Mouse (Mus musculus) stomach, embryonic 16.5 days (tissue): ENCODE data around the gene Rap1gds1. TPM values are rescaled to one million over a fixed set of nuclear protein-coding genes. Genes with fewer than 3 reads are reported as not detected.

Experiments
- ATAC-seq: fragments of 200-750 bp; cut with Nextera tagmentation; 2 replicates; pipeline ENCODE4 v1.8.0; 2017; ENCODE audit warnings: moderate number of reproducible peaks, moderate TSS enrichment; ENCODE audit not compliant: insufficient read depth, low FRiP score
- H3K27ac ChIP-seq: fragments of 300-500 bp; sonication (generic); 2 replicates; pipeline ENCODE4 v1.5.1; 2014; ENCODE audit warnings: low read length
- H3K27me3 ChIP-seq: fragments of 300-500 bp; sonication (generic); 2 replicates; pipeline ENCODE4 v1.6.1; 2014; ENCODE audit warnings: low read length, control low read depth, mixed read lengths; ENCODE audit not compliant: control insufficient read depth, insufficient read depth
- H3K36me3 ChIP-seq: fragments of 300-500 bp; sonication (generic); 2 replicates; pipeline ENCODE4 v1.6.1; 2014; ENCODE audit warnings: low read length; ENCODE audit not compliant: control insufficient read depth, insufficient read depth
- H3K4me1 ChIP-seq: fragments of 300-500 bp; sonication (generic); 2 replicates; pipeline ENCODE4 v1.6.1; 2014; ENCODE audit warnings: low read length, control low read depth, mixed read lengths; ENCODE audit not compliant: control insufficient read depth, insufficient read depth
- H3K4me2 ChIP-seq: fragments of 300-500 bp; sonication (generic); 2 replicates; pipeline ENCODE4 v1.6.1; 2014; ENCODE audit warnings: low read depth, low read length, mixed read lengths
- H3K4me3 ChIP-seq: fragments of 300-500 bp; sonication (generic); replicated peaks from 2 replicates; pipeline ENCODE4 v1.5.1; 2014; ENCODE audit warnings: mild to moderate bottlenecking, low read length
- H3K9ac ChIP-seq: fragments of 300-500 bp; sonication (generic); 2 replicates; pipeline ENCODE4 v1.6.1; 2014; ENCODE audit warnings: low read length
- H3K9me3 ChIP-seq: fragments of 300-500 bp; sonication (generic); replicated peaks from 2 replicates; pipeline ENCODE4 v1.6.1; 2016; ENCODE audit warnings: low read length, control low read depth; ENCODE audit not compliant: control insufficient read depth
- WGBS: fragments of 180-500 bp; shearing (Covaris S2); extraction: QIAGEN DNeasy Blood & Tissue Kit; methylation state at CpG from one replicate; pipeline ENCODE4 v1.1.7; 2014; 5-methylcytosine and 5-hydroxymethylcytosine counted together
- polyA plus RNA-seq: library from polyadenylated mRNA; unstranded; fragments of >200 nt; fragmentation: Nextera tagmentation; extraction: Ambion mirVana; gene quantifications from 2 replicates; pipeline ENCODE4 v1.2.1, GENCODE M21; 2015

The Rap1gds1 gene
- polyA plus RNA-seq: 50.3 and 51.0 TPM in 2 replicates

GRCm38 (mm10) chr3:139074484-139075211 lies at the start of gene Rap1gds1:
Gene Rap1gds1, minus strand, starts transcription at chr3:139075201.
- Histone ChIP-seq H3K4me2 (peak within 1 kb of the TSS; percentile 81), H3K9ac (peak within 1 kb of the TSS; percentile 98), H3K9me3 (no peaks in the 10 kb centered on the region), H3K4me1 (peaks cover 7% of the 10 kb centered on the region), H3K4me3 (peak within 1 kb of the TSS; percentile 91), H3K27ac (peak within 1 kb of the TSS; percentile 99), H3K36me3 (no peaks in the 10 kb centered on the region), H3K27me3 (no peaks in the 10 kb centered on the region)
- under 1% methylated on average over 70 of the region's 97 CpGs for WGBS
- ATAC-seq: peak; percentile 63

- Histone ChIP-seq H3K4me1 (no peaks in the 10 kb centered on the region), H3K4me2 (no peak overlapping the region), H3K4me3 (no peak overlapping the region), H3K27ac (no peak overlapping the region), H3K9me3 (no peaks in the 10 kb centered on the region), H3K9ac (no peak overlapping the region), H3K36me3 (no peaks in the 10 kb centered on the region), H3K27me3 (no peaks in the 10 kb centered on the region)
- no peak for ATAC-seq
These were observed 43.4 kb upstream of the Rap1gds1 start for GRCm38 (mm10) chr3:139118446-139118845.

- no peak overlapping the region for H3K4me2 ChIP-seq
- 70% methylated on average over 9 of the region's 9 CpGs for WGBS
- H3K4me3 ChIP-seq: no peak overlapping the region
- no peak overlapping the region for H3K9ac ChIP-seq
- no peaks in the 10 kb centered on the region for H3K4me1 ChIP-seq
- ATAC-seq: no peak
- H3K27ac ChIP-seq: no peak overlapping the region
- H3K36me3 ChIP-seq: no peaks in the 10 kb centered on the region
- H3K9me3 ChIP-seq: no peaks in the 10 kb centered on the region
- no peaks in the 10 kb centered on the region for H3K27me3 ChIP-seq
These were observed 41.8 kb upstream of the Rap1gds1 start for GRCm38 (mm10) chr3:139116733-139117337.

GRCm38 (mm10) chr3:139112335-139112973 lies 37.5 kb upstream of the Rap1gds1 start:
- Histone ChIP-seq H3K27ac (no peak overlapping the region), H3K4me1 (no peaks in the 10 kb centered on the region), H3K4me3 (no peak overlapping the region), H3K27me3 (no peaks in the 10 kb centered on the region), H3K9me3 (no peaks in the 10 kb centered on the region), H3K9ac (no peak overlapping the region), H3K4me2 (no peak overlapping the region), H3K36me3 (no peaks in the 10 kb centered on the region)
- 57% methylated on average over 3 of the region's 3 CpGs for WGBS
- ATAC-seq: no peak

GRCm38 (mm10) chr3:139111877-139112276 lies 36.9 kb upstream of the Rap1gds1 start:
- Histone ChIP-seq H3K4me3 (no peak overlapping the region), H3K9ac (no peak overlapping the region), H3K27ac (no peak overlapping the region), H3K27me3 (no peaks in the 10 kb centered on the region), H3K4me2 (no peak overlapping the region), H3K9me3 (no peaks in the 10 kb centered on the region), H3K4me1 (no peaks in the 10 kb centered on the region), H3K36me3 (no peaks in the 10 kb centered on the region)
- 78% methylated on average over 2 of the region's 2 CpGs for WGBS
- no peak for ATAC-seq

GRCm38 (mm10) chr3:139108176-139108575 lies 33.2 kb upstream of the Rap1gds1 start:
- Histone ChIP-seq H3K27me3 (no peaks in the 10 kb centered on the region), H3K4me2 (no peak overlapping the region), H3K9me3 (no peaks in the 10 kb centered on the region), H3K4me1 (no peaks in the 10 kb centered on the region), H3K36me3 (no peaks in the 10 kb centered on the region), H3K27ac (no peak overlapping the region), H3K9ac (no peak overlapping the region), H3K4me3 (no peak overlapping the region)
- WGBS: 82% methylated on average over 5 of the region's 5 CpGs
- no peak for ATAC-seq

GRCm38 (mm10) chr3:139103914-139104313 lies 28.9 kb upstream of the Rap1gds1 start:
- H3K27ac ChIP-seq: no peak overlapping the region
- H3K9ac ChIP-seq: no peak overlapping the region
- H3K9me3 ChIP-seq: no peaks in the 10 kb centered on the region
- no peak overlapping the region for H3K4me2 ChIP-seq
- WGBS: 69% methylated on average over 2 of the region's 2 CpGs
- no peaks in the 10 kb centered on the region for H3K4me1 ChIP-seq
- H3K27me3 ChIP-seq: no peaks in the 10 kb centered on the region
- ATAC-seq: no peak
- H3K4me3 ChIP-seq: no peak overlapping the region
- no peaks in the 10 kb centered on the region for H3K36me3 ChIP-seq

- WGBS: 76% methylated on average over 3 of the region's 3 CpGs
- Histone ChIP-seq H3K27ac (no peak overlapping the region), H3K9ac (no peak overlapping the region), H3K4me3 (no peak overlapping the region), H3K9me3 (no peaks in the 10 kb centered on the region), H3K27me3 (no peaks in the 10 kb centered on the region), H3K4me1 (no peaks in the 10 kb centered on the region), H3K4me2 (no peak overlapping the region), H3K36me3 (no peaks in the 10 kb centered on the region)
- ATAC-seq: no peak
These were observed 28.3 kb upstream of the Rap1gds1 start for GRCm38 (mm10) chr3:139103346-139103745.

GRCm38 (mm10) chr3:139101941-139102340 lies 26.9 kb upstream of the Rap1gds1 start:
- no peaks in the 10 kb centered on the region for H3K9me3 ChIP-seq
- no peak overlapping the region for H3K4me3 ChIP-seq
- H3K27ac ChIP-seq: no peak overlapping the region
- no peak for ATAC-seq
- WGBS: 87% methylated on average over 1 of the region's 1 CpGs
- no peak overlapping the region for H3K4me2 ChIP-seq
- H3K27me3 ChIP-seq: no peaks in the 10 kb centered on the region
- no peaks in the 10 kb centered on the region for H3K4me1 ChIP-seq
- no peaks in the 10 kb centered on the region for H3K36me3 ChIP-seq
- no peak overlapping the region for H3K9ac ChIP-seq
